Mouse (Mus musculus) limb, embryonic 10.5 days (tissue): Measurements from ENCODE around the gene Mrpl14. TPM values are rescaled to one million over a fixed set of nuclear protein-coding genes. Genes with fewer than 3 reads are reported as not detected.

ENCODE experiments used
- DNase-seq: peaks from one replicate; pipeline ENCODE4 v3.0.0-alpha.2; 2017; ENCODE audit warnings: low spot score
- H3K27ac ChIP-seq: fragments of 300-500 bp; sonication (generic); 2 replicates; pipeline ENCODE4 v1.5.1; 2016; ENCODE audit warnings: mild to moderate bottlenecking
- H3K27me3 ChIP-seq: fragments of 300-500 bp; sonication (generic); 2 replicates; pipeline ENCODE4 v1.6.1; 2016; ENCODE audit warnings: low read depth, mild to moderate bottlenecking; ENCODE audit not compliant: poor library complexity, severe bottlenecking
- H3K36me3 ChIP-seq: fragments of 300-500 bp; sonication (generic); 2 replicates; pipeline ENCODE4 v1.6.1; 2016; ENCODE audit warnings: mild to moderate bottlenecking, moderate library complexity
- H3K4me1 ChIP-seq: fragments of 300-500 bp; sonication (generic); 2 replicates; pipeline ENCODE4 v1.6.1; 2016
- H3K4me3 ChIP-seq: fragments of 300-500 bp; sonication (generic); 2 replicates; pipeline ENCODE4 v1.5.1; 2016; ENCODE audit warnings: mild to moderate bottlenecking, moderate library complexity
- H3K9me3 ChIP-seq: fragments of 300-500 bp; sonication (generic); replicated peaks from 2 replicates; pipeline ENCODE4 v1.6.1; 2016; ENCODE audit warnings: mild to moderate bottlenecking
- WGBS: fragments of 180-500 bp; shearing (Covaris S2); methylation state at CpG from one replicate; pipeline ENCODE4 v1.1.7; 2016; 5-methylcytosine and 5-hydroxymethylcytosine counted together
- polyA plus RNA-seq: library from polyadenylated mRNA; unstranded; fragments of >200 nt; fragmentation: Nextera tagmentation; extraction: Ambion mirVana; gene quantifications from 2 replicates; pipeline ENCODE4 v1.2.1, GENCODE M21; 2016

Gene Mrpl14
- polyA plus RNA-seq, 1 experiment from 2014 or later = 160 TPM

DNA sequence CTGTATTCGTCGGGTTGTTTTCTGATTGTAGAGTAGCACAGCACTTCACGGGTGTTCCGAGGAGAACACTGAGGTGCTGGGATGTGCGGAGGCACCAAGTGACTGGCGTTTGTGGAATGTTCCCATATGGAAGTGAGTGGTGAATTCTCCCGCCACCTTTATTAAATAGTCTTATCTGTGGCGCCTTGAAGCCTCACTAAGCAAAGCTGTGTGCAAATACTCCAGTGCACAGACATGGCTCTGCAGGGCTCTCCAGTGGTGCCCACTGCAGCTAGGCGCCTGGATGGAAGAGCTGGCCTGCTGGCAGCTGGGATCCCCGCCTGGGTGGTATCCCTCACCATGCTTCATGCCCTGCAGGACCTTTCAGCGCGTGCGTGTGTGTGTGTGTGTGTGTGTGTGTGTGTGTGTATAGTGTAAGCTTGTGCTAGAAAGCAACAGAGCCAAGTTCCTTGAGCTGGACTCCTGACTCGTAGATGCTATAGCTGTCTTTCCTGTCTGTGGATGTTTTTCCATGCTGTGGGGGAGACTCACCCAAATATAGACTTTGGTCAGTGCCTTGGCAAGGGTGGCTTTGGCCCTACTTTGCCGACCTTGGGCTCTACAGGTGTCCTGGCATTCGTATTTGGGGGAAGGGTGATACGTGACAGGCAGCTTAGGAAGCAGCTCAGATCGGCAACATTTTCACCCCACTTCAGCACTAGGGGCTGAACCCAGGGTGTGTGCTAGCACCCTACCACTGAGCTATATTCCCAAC is 7.9 kb downstream of the Mrpl14 start:
- Histone ChIP-seq H3K27ac (no peak overlapping the region), H3K36me3 (peaks cover 27% of the 10 kb centered on the region), H3K4me3 (no peak overlapping the region), H3K27me3 (no peaks in the 10 kb centered on the region), H3K4me1 (peaks cover 14% of the 10 kb centered on the region; the same call in 1 of the 2 replicates), H3K9me3 (no peaks in the 10 kb centered on the region)
- WGBS = 91% methylated on average over 18 of the region's 18 CpGs
- no peak for DNase-seq

DNA sequence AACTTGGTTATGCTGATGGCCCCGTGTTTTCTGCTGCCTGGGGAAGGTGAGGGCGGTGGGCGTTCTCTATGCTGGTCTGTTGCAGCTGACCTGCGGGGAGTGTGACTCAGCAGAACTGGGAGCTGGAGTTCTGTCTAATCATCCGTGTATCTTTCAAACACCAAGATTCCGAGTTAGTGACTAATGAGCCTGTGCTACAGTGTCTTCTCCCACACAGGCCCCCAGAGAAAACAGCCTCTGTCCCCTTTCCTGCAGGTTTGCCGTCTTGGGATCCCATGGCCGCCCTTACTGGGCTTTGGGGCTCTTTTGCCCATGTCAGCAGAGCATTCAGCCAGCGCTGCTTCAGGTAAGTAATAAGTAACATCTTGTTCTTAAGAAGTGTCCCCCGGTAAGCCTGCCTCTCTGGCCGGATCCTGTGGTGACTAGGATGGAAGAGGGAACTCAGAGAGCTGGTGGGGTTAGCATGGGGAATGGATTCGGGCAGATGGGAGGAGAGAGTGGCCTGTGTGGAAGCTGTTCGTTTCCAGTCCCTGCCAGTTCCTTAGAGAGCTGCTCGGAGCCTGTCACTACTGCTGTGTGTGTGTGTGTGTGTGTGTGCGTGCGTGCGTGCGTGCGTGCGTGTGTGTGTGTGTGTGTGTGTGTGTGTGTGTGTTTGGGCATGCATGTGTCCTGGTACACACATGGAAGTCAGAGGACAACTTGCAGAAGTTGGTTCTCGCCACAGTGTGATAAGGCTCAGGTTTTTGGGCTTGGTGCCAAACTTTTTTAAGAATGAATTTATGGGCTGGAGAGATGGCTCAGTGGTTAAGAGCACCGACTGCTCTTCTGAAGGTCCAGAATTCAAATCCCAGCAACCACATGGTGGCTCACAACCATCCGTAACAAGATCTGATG is 9.4 kb downstream of the Mrpl14 start:
- H3K27ac ChIP-seq = no peak overlapping the region
- peaks cover 17% of the 10 kb centered on the region for H3K4me1 ChIP-seq
- H3K9me3 ChIP-seq = no peaks in the 10 kb centered on the region
- H3K27me3 ChIP-seq = no peaks in the 10 kb centered on the region
- peaks cover 34% of the 10 kb centered on the region for H3K36me3 ChIP-seq
- no peak for DNase-seq
- 84% methylated on average over 23 of the region's 23 CpGs for WGBS
- H3K4me3 ChIP-seq = no peak overlapping the region

DNA sequence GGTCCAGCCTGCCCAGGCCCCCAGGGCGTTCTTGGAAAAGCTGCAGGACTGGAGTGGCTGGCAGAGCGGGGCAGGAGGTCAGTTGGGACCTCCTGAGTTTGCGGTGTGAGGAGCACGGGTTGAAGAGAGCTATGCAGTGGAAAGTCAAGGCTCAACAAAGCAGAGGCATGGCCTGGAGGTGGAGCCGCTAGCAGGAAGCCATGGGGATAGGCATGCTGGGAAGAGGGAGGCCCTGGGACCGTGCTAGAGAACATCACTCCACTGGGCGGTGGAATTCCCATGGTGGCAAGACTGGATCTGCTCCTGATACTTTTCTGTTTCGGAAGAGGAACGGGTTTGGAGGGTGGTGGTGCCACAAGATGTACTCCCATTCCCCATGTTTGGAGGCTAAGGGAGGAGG is 10.9 kb downstream of the Mrpl14 start:
- H3K9me3 ChIP-seq = no peaks in the 10 kb centered on the region
- H3K36me3 ChIP-seq = peaks cover 34% of the 10 kb centered on the region
- DNase-seq = no peak
- no peaks in the 10 kb centered on the region for H3K27me3 ChIP-seq
- peaks cover 22% of the 10 kb centered on the region for H3K4me1 ChIP-seq
- H3K4me3 ChIP-seq = no peak overlapping the region
- WGBS = 90% methylated on average over 9 of the region's 9 CpGs
- H3K27ac ChIP-seq = no peak overlapping the region

DNA sequence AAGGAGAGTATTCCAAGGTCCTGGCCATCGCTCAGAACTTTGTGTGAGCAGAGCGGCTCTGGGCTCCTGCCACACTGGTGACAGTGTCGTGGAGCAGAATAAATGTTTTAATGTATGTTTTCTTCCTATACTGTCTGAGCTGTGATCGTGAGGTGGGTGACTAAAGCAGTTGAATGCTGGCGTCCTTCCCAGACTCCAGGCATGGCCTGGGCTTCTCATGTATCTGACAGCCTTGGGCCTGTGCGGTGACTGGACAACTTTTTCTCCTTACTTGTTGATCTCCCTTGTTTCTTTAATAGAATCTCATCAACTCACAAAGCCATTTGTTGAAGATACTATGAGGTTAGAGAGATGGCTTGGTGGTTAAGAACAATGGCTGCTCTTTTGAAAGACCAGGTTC is 12.2 kb downstream of the Mrpl14 start:
- no peak for DNase-seq

DNA sequence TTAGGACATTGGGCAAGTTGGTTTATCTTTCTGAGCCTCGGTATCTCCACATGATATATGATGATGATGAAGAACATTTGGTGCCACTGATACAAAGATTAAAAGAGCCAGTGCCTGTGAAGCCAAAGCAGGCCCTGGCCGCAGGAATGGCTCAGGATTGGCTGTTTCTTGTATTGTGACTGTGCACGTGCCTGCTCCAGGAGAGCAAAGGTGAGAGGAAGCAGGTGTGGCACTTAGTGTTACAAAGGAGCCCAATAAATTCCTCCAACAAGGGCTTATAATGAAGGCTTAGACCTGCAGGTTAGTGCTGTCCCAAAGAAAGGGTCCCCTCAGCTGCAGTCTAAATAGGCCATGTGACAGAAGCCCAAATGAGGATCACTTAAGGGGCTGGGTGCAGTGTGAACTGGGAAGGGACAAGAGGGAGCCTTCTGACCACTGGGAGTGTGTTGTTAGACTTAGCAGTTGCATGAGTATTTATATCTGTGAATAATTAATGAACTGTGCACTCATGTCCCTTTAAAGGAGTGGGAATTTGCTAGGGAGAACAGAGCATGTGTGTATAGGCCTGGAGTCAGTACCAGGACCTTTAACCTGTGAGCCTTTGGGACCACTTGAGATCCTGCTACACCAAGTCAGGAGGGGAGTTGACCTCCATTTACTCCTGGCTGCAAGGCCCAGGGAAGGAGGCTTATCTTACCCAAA is 13.1 kb downstream of the Mrpl14 start:
- H3K36me3 ChIP-seq = peaks cover 34% of the 10 kb centered on the region
- no peaks in the 10 kb centered on the region for H3K9me3 ChIP-seq
- no peaks in the 10 kb centered on the region for H3K27me3 ChIP-seq
- H3K27ac ChIP-seq = no peak overlapping the region
- H3K4me3 ChIP-seq = no peak overlapping the region
- peaks cover 13% of the 10 kb centered on the region for H3K4me1 ChIP-seq
- no peak for DNase-seq
- 84% methylated on average over 3 of the region's 3 CpGs for WGBS

More for the DNA sequence above, 12.2 kb downstream of the Mrpl14 start:
- H3K9me3 ChIP-seq = no peaks in the 10 kb centered on the region
- no peaks in the 10 kb centered on the region for H3K27me3 ChIP-seq
- 96% methylated on average over 6 of the region's 6 CpGs for WGBS
- H3K4me1 ChIP-seq = peaks cover 21% of the 10 kb centered on the region
- no peak overlapping the region for H3K27ac ChIP-seq
- no peak overlapping the region for H3K4me3 ChIP-seq
- peaks cover 34% of the 10 kb centered on the region for H3K36me3 ChIP-seq

DNA sequence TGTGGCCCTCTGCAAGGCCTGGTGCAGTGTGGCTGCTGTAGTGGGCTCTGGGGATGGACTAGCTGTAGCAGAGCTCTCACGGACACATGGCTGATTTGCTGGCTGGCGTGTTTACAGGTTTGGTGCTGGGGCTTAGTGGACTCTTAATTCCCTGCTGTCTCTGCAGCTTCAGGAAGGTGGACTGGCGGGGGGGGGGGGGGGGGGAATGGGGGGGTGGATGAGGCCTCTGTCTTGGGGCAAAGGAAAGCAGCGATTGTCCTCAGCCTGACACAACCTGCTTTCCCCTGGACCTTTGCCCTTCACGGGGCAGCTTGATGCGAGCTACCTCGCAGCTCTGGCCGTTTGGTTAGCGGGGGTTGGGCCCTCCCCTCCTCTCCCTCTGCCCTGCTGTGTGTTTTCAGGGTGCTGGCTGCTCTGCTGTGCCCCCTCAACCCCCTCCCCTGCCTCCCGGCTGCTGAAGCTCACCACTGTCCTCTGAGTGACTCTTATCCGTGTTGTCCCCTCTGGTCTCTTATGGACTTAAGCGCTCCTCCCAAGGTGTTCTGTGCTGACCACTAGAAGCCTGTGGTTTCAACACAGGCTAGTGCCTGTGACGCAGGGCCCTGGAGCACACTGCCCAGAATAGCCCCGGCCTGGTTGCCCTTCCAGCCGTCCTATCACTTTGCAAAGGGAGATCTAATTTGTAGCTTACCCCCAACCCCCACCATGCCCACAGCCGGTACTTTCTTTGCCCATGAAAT is 14.5 kb downstream of the Mrpl14 start:
- Histone ChIP-seq H3K9me3 (no peaks in the 10 kb centered on the region), H3K4me1 (peaks cover 8% of the 10 kb centered on the region), H3K27ac (peak overlapping the region; percentile 30; the same call in 1 of the 2 replicates), H3K27me3 (no peaks in the 10 kb centered on the region), H3K36me3 (peaks cover 34% of the 10 kb centered on the region), H3K4me3 (no peak overlapping the region)
- DNase-seq = no peak
- WGBS = 65% methylated on average over 9 of the region's 16 CpGs

DNA sequence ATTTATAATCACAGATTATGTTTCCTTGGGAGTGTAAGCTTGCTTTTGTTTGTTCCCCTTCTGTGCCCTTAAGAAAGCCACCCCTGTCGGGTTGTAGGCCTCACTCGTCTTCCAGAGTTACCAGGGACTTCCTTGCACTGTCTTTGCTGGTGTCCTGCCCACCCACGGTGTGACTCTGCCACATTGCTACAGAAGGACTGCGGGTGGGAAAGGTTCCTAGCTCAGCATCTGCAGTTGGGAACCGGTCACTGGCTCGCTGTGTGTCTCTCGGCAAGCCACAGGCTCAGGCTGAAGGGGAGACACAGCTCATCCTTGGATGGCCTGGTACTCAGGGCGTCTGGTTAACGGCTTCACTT is 15.1 kb downstream of the Mrpl14 start:
- H3K4me3 ChIP-seq = no peak overlapping the region
- no peaks in the 10 kb centered on the region for H3K27me3 ChIP-seq
- no peaks in the 10 kb centered on the region for H3K9me3 ChIP-seq
- peak overlapping the region; percentile 30; the same call in 1 of the 2 replicates for H3K27ac ChIP-seq
- peaks cover 33% of the 10 kb centered on the region for H3K36me3 ChIP-seq
- no peak for DNase-seq
- 79% methylated on average over 9 of the region's 9 CpGs for WGBS
- peaks cover 8% of the 10 kb centered on the region for H3K4me1 ChIP-seq

DNA sequence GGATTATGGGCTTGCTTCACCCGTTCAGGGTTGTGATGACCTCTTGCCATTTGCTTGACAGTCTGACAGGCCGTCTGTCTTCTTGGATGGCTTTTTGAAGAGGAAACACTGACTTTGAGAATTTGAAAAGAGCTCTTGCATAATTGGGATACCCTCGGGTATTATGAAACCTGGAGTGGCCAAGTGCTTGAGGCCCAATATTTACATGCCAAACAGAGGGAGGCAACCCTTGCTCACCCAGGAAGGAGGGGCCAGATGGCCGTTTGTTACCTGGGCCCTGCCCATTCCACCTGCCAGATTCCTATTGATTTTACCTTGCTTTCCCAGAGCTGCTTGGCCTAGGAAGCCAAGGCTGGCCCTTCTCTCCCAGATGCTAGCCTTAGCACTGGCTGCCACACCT is 16.1 kb downstream of the Mrpl14 start:
- H3K36me3 ChIP-seq = peaks cover 23% of the 10 kb centered on the region
- peaks cover 13% of the 10 kb centered on the region for H3K4me1 ChIP-seq
- no peak for DNase-seq
- no peaks in the 10 kb centered on the region for H3K9me3 ChIP-seq
- H3K27ac ChIP-seq = no peak overlapping the region
- H3K4me3 ChIP-seq = no peak overlapping the region
- no peaks in the 10 kb centered on the region for H3K27me3 ChIP-seq
- 58% methylated on average over 4 of the region's 4 CpGs for WGBS

DNA sequence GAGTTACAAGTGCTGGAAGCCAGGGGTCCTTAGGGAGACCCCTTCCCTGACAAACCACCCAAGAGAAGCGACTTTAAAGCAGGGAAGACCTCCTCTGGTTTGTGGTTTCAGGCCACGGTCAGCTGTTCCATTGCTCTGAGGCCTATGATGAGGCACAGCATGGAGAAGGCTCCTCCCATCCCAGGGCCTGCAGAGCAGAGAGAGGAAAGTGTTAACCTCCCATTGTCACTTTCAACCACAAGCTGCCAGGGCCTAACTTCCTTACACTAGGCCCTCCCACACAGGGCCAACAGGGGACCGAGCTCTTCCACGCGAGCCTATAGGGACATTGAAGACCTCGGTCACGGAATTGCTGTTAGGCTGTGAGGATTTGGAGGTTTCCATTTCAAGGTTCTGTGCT is 17.1 kb downstream of the Mrpl14 start:
- no peak for DNase-seq
- Histone ChIP-seq H3K27me3 (no peaks in the 10 kb centered on the region), H3K4me3 (no peak overlapping the region), H3K36me3 (peaks cover 14% of the 10 kb centered on the region), H3K4me1 (peaks cover 13% of the 10 kb centered on the region), H3K27ac (no peak overlapping the region), H3K9me3 (no peaks in the 10 kb centered on the region)
- 61% methylated on average over 7 of the region's 7 CpGs for WGBS

DNA sequence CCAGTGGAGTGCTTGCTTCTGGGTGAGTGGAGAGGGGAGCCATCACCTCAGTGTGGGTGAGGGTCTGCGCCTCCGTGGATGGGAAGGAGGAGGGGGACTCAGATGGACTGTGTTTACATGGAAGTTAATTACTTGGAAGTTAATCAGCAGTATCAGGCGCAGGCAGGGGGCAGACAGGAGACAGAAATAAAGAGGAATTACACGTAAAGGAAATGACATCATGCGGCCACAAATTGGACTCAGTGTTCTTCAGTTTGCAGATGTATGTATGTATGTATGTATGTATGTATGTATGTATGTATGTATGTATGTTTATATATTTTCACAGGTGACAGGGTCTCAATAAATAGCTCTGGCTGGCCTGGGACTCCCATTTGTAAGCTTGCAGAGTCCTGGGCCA is 20.7 kb downstream of the Mrpl14 start:
- H3K27ac ChIP-seq = no peak overlapping the region
- DNase-seq = no peak
- H3K36me3 ChIP-seq = no peaks in the 10 kb centered on the region
- H3K27me3 ChIP-seq = no peaks in the 10 kb centered on the region
- peaks cover 5% of the 10 kb centered on the region; the same call in 1 of the 2 replicates for H3K4me1 ChIP-seq
- WGBS = 78% methylated on average over 5 of the region's 5 CpGs
- H3K9me3 ChIP-seq = no peaks in the 10 kb centered on the region
- no peak overlapping the region for H3K4me3 ChIP-seq

DNA sequence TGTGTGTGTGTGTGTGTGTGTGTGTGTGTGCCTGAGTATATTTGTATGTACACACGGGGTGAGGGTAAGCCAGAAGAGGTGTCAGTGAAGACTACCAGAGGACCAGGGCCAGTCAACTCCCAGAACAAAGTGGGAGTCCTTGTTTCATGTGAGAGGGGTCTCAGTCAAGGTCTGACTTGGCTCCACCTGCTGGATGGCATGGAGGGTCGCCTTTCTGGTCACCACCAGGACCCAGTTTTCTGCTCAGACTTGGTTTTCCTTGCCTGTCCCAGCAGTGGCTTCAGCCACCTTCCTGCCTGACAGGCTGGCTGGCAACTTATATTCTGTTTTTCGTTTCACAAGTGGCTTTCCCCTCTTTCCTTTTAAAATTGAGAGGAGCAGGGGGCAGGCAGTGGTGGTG is 21.3 kb downstream of the Mrpl14 start:
- Histone ChIP-seq H3K27me3 (no peaks in the 10 kb centered on the region), H3K4me3 (no peak overlapping the region), H3K9me3 (no peaks in the 10 kb centered on the region), H3K4me1 (peaks cover 5% of the 10 kb centered on the region; the same call in 1 of the 2 replicates), H3K27ac (no peak overlapping the region), H3K36me3 (no peaks in the 10 kb centered on the region)
- no peak for DNase-seq
- 25% methylated on average over 3 of the region's 3 CpGs for WGBS

DNA sequence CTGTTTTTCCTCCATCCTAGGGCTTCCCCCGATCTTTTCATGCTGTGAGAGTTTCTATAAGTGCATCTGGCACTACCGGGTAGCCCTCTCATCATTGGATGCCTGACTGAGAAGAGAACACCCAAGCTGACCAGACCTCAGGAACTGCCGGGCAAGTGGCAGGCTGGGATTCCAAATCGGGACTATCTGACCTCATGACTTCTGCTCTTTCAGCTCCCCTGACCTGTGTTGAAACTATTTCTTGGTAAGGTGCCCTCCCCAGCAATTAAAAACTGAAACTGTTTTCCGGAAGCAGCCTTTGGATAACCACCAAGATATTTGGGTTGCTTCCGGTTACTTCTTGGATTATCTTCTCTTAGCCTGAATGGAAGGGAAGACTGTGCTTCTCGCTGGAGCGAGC is 22.1 kb downstream of the Mrpl14 start:
- no peak for DNase-seq

More for the DNA sequence above, 22.1 kb downstream of the Mrpl14 start:
- H3K27ac ChIP-seq = no peak overlapping the region
- H3K4me1 ChIP-seq = peaks cover 5% of the 10 kb centered on the region; the same call in 1 of the 2 replicates
- no peaks in the 10 kb centered on the region for H3K9me3 ChIP-seq
- H3K27me3 ChIP-seq = no peaks in the 10 kb centered on the region
- H3K36me3 ChIP-seq = no peaks in the 10 kb centered on the region
- H3K4me3 ChIP-seq = no peak overlapping the region
- 85% methylated on average over 8 of the region's 8 CpGs for WGBS
